Mouse (Mus musculus): ENCODE results near the gene Tjp3. TPM values are rescaled to one million over a fixed set of nuclear protein-coding genes. Genes with fewer than 3 reads are reported as not detected.

Gene Tjp3
- polyA plus RNA-seq (2012; rRNA removed) = 27.5 and 34.5 TPM in 2 replicates

DNA sequence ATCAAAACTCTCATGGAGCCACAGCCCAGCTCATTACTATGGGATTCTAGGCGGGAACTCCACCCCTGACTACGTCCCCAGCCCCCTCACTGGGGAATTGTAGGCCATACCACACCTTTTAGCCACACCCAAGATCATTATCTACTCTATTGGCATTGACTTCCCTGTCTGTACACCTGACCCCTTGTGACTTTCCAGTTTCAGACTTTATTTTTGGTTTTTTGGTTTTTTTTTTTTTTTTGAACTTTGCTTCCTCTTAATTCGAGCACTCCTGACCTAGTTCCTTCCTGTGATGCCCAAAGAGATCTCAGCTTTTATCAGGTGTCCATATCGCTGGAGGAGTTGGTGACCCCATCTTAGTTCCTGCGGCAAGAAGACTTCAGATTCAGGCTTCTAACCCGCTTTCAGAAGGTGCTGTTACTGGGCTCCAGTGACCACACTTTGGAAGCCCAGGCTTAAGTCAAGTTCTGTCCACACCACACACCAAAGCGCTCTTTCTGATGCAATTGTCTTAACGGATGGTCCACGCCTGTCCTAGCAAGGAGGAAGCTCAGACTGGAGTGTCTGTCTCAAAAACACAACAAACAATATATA lies at the start of gene Tjp3:
Gene Tjp3 (minus strand): TSS at position 71 of the 594 bp plus-strand sequence.
- TF ChIP-seq CTCF (IDR thresholded peaks at IDR 0.05; ENCODE audit: borderline replicate concordance, control insufficient read depth, extremely low read depth, insufficient read depth, low read length, poor library complexity) (no peak), POLR2A (IDR thresholded peaks at IDR 0.05; ENCODE audit: control insufficient read depth, extremely low read depth, insufficient read depth, low read length, poor library complexity) (no peak)
- 26% methylated on average over 9 of the region's 9 CpGs for WGBS
- Histone ChIP-seq H3K4me1 (replicated peaks; ENCODE audit: control insufficient read depth, insufficient read depth, low read length) (peaks cover 63% of the 10 kb centered on the region), H3K27ac (ENCODE audit: control insufficient read depth, insufficient read depth, low read length) (peak within 1 kb of the TSS; percentile 76), H3K4me3 (ENCODE audit: control insufficient read depth, insufficient read depth, low read length) (peak within 1 kb of the TSS; percentile 25), H3K36me3 (ENCODE audit: control insufficient read depth, insufficient read depth, low read length) (no peaks in the 10 kb centered on the region), H3K27me3 (ENCODE audit: control insufficient read depth, insufficient read depth, low read length) (no peaks in the 10 kb centered on the region)
- DNase-seq = no peak

DNA sequence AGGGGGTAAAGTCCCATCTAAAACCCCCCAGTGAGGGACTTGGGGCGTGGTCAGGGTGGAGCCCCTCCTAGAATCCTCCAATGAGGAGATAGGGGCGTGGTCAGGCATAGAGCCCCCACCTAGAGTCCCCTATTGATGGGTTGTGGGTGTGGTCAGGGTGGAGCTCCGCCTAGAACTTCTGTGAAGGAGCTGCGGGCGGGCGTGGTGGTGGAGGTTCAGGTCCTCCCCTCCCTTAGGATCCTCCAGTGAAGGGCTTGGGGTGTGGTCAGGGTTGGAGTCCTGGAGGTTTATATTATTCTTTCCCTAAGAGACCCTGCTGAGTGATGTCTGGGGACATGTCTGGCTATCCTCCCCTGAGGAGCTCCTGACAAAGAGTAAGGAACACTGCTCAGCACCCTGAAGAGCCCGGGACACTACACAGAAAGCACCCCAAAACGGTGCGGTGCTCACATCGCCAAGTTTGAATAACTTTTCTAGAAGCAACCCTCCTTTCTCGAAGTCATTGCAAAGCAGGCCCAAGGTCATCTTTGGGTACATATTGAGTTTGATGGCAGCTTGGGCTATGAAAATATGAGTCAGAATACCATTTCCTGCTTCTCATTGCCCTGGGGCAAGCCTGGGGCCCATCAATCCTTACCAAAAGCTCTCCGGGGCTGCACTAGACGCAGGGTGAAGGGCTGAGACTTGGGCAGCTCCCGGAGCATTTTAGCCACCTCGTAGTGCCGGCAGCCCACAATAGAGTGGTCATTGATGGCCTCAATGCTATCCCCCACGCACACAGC lies 49.4 kb upstream of the Tjp3 start:
- Histone ChIP-seq H3K36me3 (ENCODE audit: control insufficient read depth, insufficient read depth, low read length) (no peaks in the 10 kb centered on the region), H3K27me3 (ENCODE audit: control insufficient read depth, insufficient read depth, low read length) (peaks cover 11% of the 10 kb centered on the region), H3K27ac (ENCODE audit: control insufficient read depth, insufficient read depth, low read length) (no peak overlapping the region), H3K4me3 (ENCODE audit: control insufficient read depth, insufficient read depth, low read length) (no peak overlapping the region), H3K4me1 (replicated peaks; ENCODE audit: control insufficient read depth, insufficient read depth, low read length) (peaks cover 7% of the 10 kb centered on the region)
- WGBS = 88% methylated on average over 17 of the region's 17 CpGs
- TF ChIP-seq CTCF (IDR thresholded peaks at IDR 0.05; ENCODE audit: borderline replicate concordance, control insufficient read depth, extremely low read depth, insufficient read depth, low read length, poor library complexity) (no peak), POLR2A (IDR thresholded peaks at IDR 0.05; ENCODE audit: control insufficient read depth, extremely low read depth, insufficient read depth, low read length, poor library complexity) (no peak)
- DNase-seq = no peak

DNA sequence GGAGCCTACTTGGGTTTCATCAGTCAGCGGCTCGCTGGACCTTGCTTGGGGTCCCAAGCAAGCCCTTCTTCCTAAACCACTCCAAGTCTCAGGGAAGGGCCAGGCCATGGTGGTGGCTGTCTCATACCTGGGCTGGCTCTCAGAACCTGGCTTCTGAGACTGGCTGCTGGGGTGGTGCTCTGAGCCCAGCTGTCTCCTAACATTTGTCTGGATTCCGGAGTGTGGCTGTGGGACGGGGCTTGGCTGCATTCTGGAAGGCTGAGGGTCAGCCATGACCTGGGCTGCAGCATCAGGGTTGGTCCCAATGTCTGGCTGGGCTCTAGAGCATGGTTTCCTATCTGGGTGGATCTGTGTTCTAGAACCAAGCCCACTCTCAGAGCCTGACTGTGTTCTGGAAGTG lies 45.2 kb upstream of the Tjp3 start:
- Histone ChIP-seq H3K27me3 (ENCODE audit: control insufficient read depth, insufficient read depth, low read length) (no peaks in the 10 kb centered on the region), H3K4me1 (replicated peaks; ENCODE audit: control insufficient read depth, insufficient read depth, low read length) (peaks cover 18% of the 10 kb centered on the region), H3K36me3 (ENCODE audit: control insufficient read depth, insufficient read depth, low read length) (peaks cover 31% of the 10 kb centered on the region), H3K4me3 (ENCODE audit: control insufficient read depth, insufficient read depth, low read length) (no peak overlapping the region), H3K27ac (ENCODE audit: control insufficient read depth, insufficient read depth, low read length) (no peak overlapping the region)
- DNase-seq = no peak
- TF ChIP-seq POLR2A (IDR thresholded peaks at IDR 0.05; ENCODE audit: control insufficient read depth, extremely low read depth, insufficient read depth, low read length, poor library complexity) (no peak), CTCF (IDR thresholded peaks at IDR 0.05; ENCODE audit: borderline replicate concordance, control insufficient read depth, extremely low read depth, insufficient read depth, low read length, poor library complexity) (no peak)
- 98% methylated on average over 4 of the region's 4 CpGs for WGBS

DNA sequence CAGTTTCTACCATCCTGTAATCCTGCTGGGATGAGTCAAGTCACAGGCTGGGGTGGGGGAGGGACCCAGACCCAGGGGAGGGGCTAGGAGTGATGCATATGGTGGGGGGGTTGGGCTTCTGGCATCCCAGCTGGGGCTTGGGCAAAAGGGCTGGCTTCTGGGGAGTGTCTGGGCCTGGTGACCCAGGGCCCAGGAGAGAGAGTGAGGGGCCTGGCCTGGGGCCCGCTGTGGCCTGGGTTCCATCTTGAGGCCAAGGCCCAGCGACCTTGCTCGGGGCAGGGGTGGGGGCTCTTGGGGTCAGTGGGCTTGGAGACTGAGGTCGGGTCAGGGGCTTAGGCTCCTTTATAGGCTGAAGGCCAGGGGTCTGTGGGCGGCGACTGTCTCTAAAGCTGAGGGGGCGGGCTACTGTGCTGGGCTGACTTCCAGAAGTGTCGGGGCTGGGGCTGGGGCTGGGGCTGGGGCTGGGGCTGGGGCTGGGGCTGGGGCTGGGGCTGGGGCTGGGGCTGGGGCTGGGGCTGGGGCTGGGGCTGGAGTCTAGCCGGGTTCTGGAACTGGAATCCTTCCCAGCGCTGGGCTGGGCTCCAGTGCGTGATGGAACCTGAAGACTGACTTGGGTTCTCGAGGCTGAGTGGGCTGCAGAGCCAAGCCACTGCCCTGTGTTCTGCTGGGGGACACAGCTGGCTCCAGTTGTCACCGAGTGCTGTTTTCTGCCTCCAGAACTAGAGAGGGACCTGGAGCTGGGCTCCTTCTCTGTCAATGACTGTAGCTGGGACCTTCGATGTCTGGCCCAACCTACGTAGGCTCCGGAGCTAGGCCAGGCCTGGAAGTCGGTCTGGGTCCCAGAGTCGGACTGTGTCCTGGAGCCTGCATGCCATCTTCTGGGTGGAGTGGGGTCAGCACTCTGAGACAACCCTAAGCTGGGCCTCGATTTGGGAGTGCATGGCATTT lies 44.3 kb upstream of the Tjp3 start:
- Histone ChIP-seq H3K27ac (ENCODE audit: control insufficient read depth, insufficient read depth, low read length) (no peak overlapping the region), H3K27me3 (ENCODE audit: control insufficient read depth, insufficient read depth, low read length) (no peaks in the 10 kb centered on the region), H3K4me3 (ENCODE audit: control insufficient read depth, insufficient read depth, low read length) (no peak overlapping the region), H3K4me1 (replicated peaks; ENCODE audit: control insufficient read depth, insufficient read depth, low read length) (peaks cover 22% of the 10 kb centered on the region), H3K36me3 (ENCODE audit: control insufficient read depth, insufficient read depth, low read length) (peaks cover 32% of the 10 kb centered on the region)
- TF ChIP-seq CTCF (IDR thresholded peaks at IDR 0.05; ENCODE audit: borderline replicate concordance, control insufficient read depth, extremely low read depth, insufficient read depth, low read length, poor library complexity) (no peak), POLR2A (IDR thresholded peaks at IDR 0.05; ENCODE audit: control insufficient read depth, extremely low read depth, insufficient read depth, low read length, poor library complexity) (no peak)
- no peak for DNase-seq
- 90% methylated on average over 19 of the region's 19 CpGs for WGBS

DNA sequence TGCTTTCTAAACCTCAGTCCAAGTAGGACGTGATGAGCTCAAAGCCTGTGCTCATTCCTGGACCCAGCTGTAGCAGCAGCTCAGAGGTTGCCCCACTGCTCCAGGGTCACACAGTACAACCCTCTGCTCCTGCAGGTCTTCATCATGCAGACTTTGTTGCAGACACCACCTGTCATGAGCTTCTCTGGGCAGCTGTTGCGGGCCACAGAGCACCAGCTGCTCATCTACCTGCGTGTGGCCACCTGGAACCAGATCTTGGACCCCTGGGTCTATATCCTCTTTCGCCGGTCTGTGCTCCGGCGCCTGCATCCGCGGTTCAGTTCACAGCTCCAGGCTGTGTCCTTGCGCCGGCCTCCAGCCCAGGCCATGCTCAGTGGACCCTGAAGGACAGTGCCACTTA lies 42.9 kb upstream of the Tjp3 start:
- Histone ChIP-seq H3K27ac (ENCODE audit: control insufficient read depth, insufficient read depth, low read length) (no peak overlapping the region), H3K36me3 (ENCODE audit: control insufficient read depth, insufficient read depth, low read length) (peaks cover 32% of the 10 kb centered on the region), H3K4me1 (replicated peaks; ENCODE audit: control insufficient read depth, insufficient read depth, low read length) (peaks cover 35% of the 10 kb centered on the region), H3K4me3 (ENCODE audit: control insufficient read depth, insufficient read depth, low read length) (no peak overlapping the region), H3K27me3 (ENCODE audit: control insufficient read depth, insufficient read depth, low read length) (no peaks in the 10 kb centered on the region)
- 96% methylated on average over 11 of the region's 11 CpGs for WGBS
- DNase-seq = no peak
- no peak for TF ChIP-seq CTCF (IDR thresholded peaks at IDR 0.05; ENCODE audit: borderline replicate concordance, control insufficient read depth, extremely low read depth, insufficient read depth, low read length, poor library complexity)

DNA sequence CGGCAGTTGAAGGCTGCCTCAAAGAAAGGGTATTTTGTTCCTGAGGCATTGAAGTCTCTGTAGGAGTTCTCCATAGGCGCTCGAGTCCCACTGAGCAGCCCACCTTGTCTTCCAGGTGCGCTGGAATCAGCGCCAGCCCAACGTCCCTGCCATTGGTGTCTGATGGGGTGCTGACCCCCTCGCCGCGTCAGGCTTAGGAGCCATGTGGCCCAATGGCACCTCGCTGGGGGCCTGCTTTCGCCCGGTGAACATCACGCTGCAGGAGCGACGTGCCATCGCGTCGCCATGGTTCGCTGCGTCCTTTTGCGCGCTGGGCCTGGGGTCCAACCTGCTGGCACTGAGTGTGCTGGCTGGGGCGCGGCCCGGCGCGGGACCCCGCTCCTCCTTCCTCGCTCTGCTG lies 40.9 kb upstream of the Tjp3 start:
- Histone ChIP-seq H3K4me3 (ENCODE audit: control insufficient read depth, insufficient read depth, low read length) (no peak overlapping the region), H3K27me3 (ENCODE audit: control insufficient read depth, insufficient read depth, low read length) (no peaks in the 10 kb centered on the region), H3K27ac (ENCODE audit: control insufficient read depth, insufficient read depth, low read length) (no peak overlapping the region), H3K36me3 (ENCODE audit: control insufficient read depth, insufficient read depth, low read length) (peaks cover 32% of the 10 kb centered on the region), H3K4me1 (replicated peaks; ENCODE audit: control insufficient read depth, insufficient read depth, low read length) (peaks cover 52% of the 10 kb centered on the region)
- DNase-seq = no peak
- no peak for TF ChIP-seq CTCF (IDR thresholded peaks at IDR 0.05; ENCODE audit: borderline replicate concordance, control insufficient read depth, extremely low read depth, insufficient read depth, low read length, poor library complexity)
- TF ChIP-seq POLR2A (IDR thresholded peaks at IDR 0.05; ENCODE audit: control insufficient read depth, extremely low read depth, insufficient read depth, low read length, poor library complexity) = no peak
- WGBS = 92% methylated on average over 29 of the region's 29 CpGs

All from thymus, adult 2 months (tissue).